Mouse (Mus musculus) lung, postnatal 4 days (tissue): ENCODE results near the gene Cpvl.
A peak's percentile ranks its signal among the peaks of the same experiment; 100 is the strongest.

Experiments
- DNase-seq, 2 experiments: peaks; one replicate each; pipeline ENCODE4 v3.0.0; 2021

Cpvl gene

GRCm38 (mm10) chr6:53971729-53972128 is 6.7 kb downstream of the Cpvl start:
- peak in 1 of 2 experiments; percentile 25 for DNase-seq

- DNase-seq, result no peak
These were observed 9.4 kb downstream of the Cpvl start for GRCm38 (mm10) chr6:53969081-53969480.

GRCm38 (mm10) chr6:53968550-53968949 is 9.9 kb downstream of the Cpvl start:
- peak in 1 of 2 experiments; percentile 24 for DNase-seq

- DNase-seq, result no peak
These were observed 11.9 kb downstream of the Cpvl start for GRCm38 (mm10) chr6:53966595-53966994.

- DNase-seq, result no peak
These were observed 12.6 kb downstream of the Cpvl start for GRCm38 (mm10) chr6:53965900-53966299.

- DNase-seq, result peak in 1 of 2 experiments; percentile 15
These were observed 14.5 kb downstream of the Cpvl start for GRCm38 (mm10) chr6:53963906-53964496.

- peak in 1 of 2 experiments; percentile 11 for DNase-seq
These were observed 16.5 kb downstream of the Cpvl start for GRCm38 (mm10) chr6:53962006-53962405.

- no peak for DNase-seq
These were observed 18.6 kb downstream of the Cpvl start for GRCm38 (mm10) chr6:53959826-53960225.

- DNase-seq, result peak; percentile 83 to 84
These were observed 20.1 kb downstream of the Cpvl start for GRCm38 (mm10) chr6:53958321-53958720.

- peak; percentile 45 to 86 for DNase-seq
These were observed 22.0 kb downstream of the Cpvl start for GRCm38 (mm10) chr6:53956513-53956912.

- no peak for DNase-seq
These were observed 22.6 kb downstream of the Cpvl start for GRCm38 (mm10) chr6:53955846-53956245.

- DNase-seq, result no peak
These were observed 23.2 kb downstream of the Cpvl start for GRCm38 (mm10) chr6:53955271-53955670.

GRCm38 (mm10) chr6:53954106-53954505 is 24.4 kb downstream of the Cpvl start:
- peak; percentile 78 to 81 for DNase-seq

- DNase-seq, result no peak
These were observed 25.1 kb downstream of the Cpvl start for GRCm38 (mm10) chr6:53953348-53953747.

- no peak for DNase-seq
These were observed 27.1 kb downstream of the Cpvl start for GRCm38 (mm10) chr6:53951421-53951820.

- peak; percentile 67 to 83 for DNase-seq
These were observed 27.6 kb downstream of the Cpvl start for GRCm38 (mm10) chr6:53950876-53951275.

GRCm38 (mm10) chr6:53948388-53949035 is 30.0 kb downstream of the Cpvl start:
- DNase-seq, result no peak

- DNase-seq, result peak; percentile 30 to 46
These were observed 33.6 kb downstream of the Cpvl start for GRCm38 (mm10) chr6:53944887-53945286.

- no peak for DNase-seq
These were observed 34.1 kb downstream of the Cpvl start for GRCm38 (mm10) chr6:53944417-53944816.

- DNase-seq, result no peak
These were observed 36.2 kb downstream of the Cpvl start for GRCm38 (mm10) chr6:53942190-53942831.

- no peak for DNase-seq
These were observed 38.7 kb downstream of the Cpvl start for GRCm38 (mm10) chr6:53939752-53940151.

- DNase-seq, result no peak
These were observed 39.5 kb downstream of the Cpvl start for GRCm38 (mm10) chr6:53938942-53939341.

GRCm38 (mm10) chr6:53937143-53938134 is 41.0 kb downstream of the Cpvl start:
- peak in 1 of 2 experiments; percentile 19 for DNase-seq
